Mouse (Mus musculus) cerebellum, adult 11 months (tissue): Measurements from ENCODE around the gene Sult2a3.
"Not testable (repeated sequence)": the region's sequence is repeated elsewhere in the genome, so short reads cannot be mapped to it uniquely, and the experiment has no call there.

ENCODE experiments used
- DNase-seq: peaks from one replicate; pipeline ENCODE4 v3.0.0; 2022

Sult2a3 gene

DNA sequence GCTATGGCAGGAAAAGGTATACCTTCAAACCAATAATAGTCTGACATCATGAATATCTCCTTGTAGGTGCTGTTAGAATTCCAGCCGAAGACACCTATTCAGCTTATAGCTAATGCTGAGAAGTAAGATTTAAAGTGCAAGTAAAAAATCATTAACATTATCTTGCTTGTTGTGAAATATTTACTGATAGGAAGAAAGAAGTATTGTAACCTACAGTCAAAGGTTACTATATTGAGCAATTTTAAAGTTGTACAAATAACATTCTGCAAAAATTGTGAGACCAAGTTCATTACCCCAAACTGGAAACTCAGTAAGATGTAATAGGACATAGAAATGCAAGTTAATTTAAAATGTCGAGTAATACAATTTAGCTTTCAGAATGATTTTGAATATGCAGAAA is at the start of gene Sult2a3:
TSS of gene Sult2a3 (minus strand) at position 101 of the 400 bp plus-strand sequence.
- DNase-seq = no peak

DNA sequence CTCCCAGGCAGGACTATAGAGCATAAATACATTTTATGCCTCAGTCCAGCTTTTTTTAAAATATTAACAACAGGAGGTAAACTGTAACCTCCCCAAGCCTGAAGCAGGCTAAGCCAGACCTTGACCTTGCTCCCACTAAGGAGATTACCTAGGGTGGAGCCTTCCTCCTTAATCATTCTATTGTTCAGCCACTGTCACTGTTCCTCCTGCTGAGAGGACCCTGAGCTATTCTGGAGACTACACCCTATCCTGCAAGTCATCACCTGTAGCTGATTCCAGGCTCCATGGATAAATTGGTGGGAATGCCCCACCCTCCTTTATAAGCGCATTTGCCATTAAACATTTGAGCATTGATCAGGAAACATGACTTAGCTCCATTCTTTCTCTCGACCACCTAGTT is 2.4 kb downstream of the Sult2a3 start:
- DNase-seq = no peak

DNA sequence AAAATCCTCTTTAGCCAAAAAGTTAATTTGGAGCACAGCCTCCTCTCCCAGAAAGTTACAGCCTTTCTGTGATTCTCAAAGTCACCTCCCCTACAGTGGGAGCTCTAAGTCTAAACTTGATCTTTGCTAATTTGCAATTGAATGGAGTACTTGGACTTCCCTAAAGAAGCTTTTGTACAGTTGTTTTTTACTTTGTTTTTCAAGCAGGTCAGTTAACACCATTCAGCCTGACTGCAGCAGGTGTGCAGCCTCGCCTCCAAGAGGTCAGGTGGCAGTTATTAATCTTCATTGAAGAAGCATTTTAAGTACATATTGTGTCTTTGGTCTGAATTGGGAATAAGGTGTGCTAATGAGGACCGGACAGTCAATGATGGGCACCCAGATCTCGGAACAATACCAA is 3.0 kb downstream of the Sult2a3 start:
- not testable (repeated sequence) for DNase-seq

GRCm38 (mm10) chr7:14116761-14117160 is 6.1 kb downstream of the Sult2a3 start:
- DNase-seq = no peak

GRCm38 (mm10) chr7:14114471-14114870 is 8.4 kb downstream of the Sult2a3 start:
- DNase-seq = not testable (repeated sequence)

DNA sequence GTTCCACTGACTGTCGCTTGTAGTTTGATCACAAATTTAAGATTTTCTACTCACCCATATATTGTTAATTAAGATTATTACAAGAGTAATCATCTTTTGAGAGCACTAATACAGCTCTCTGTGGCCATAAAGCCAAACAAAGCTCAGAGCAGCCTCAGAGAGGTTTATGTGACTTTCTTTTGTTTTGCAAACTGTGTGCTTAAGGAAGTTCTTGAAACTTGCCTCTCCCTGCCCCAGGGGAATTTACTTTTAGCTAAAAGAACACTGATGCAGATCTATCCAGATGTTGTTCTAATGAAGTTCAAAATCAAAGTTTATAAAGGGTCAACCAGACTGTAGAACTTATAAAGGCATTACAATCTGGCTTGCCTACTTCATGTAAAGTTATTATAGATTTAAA is 75.0 kb downstream of the Sult2a3 start:
- not testable (repeated sequence) for DNase-seq

- DNase-seq = not testable (repeated sequence)
Observed at GRCm38 (mm10) chr7:14030831-14031230, 92.0 kb downstream of the Sult2a3 start.
